ENCODE assay signal across 26 mouse cellular contexts in genomic region chr2:78416574-78417109, GRCm38 (mm10).
A peak's percentile ranks its signal among the peaks of the same experiment; 100 is the strongest.
DNase-seq lines count a peak whose midpoint lies in the region; ATAC-seq lines count a peak whose summit lies in the region.
"Had no signal": no experiment of that assay in that cellular context is flagged by ENCODE, and none has a peak within 500 bp of the region (broad histone marks: within the 10 kb centered on the region; RNA-seq: fewer than 3 reads in every experiment).

No protein-coding gene starts in this region.

- H3K9me3 ChIP-seq in lung, embryonic 16.5 days (ENCODE audit: control insufficient read depth, low read length), result no peaks in the 10 kb centered on the region
- no peaks in the 10 kb centered on the region for H3K9me3 ChIP-seq in heart, embryonic 11.5 days (replicated peaks; ENCODE audit: control insufficient read depth, low read length)
- H3K9me3 ChIP-seq: embryonic facial prominence, embryonic 10.5 days; embryonic facial prominence, embryonic 13.5 days; forebrain, embryonic 12.5 days; heart, embryonic 10.5 days; hindbrain, embryonic 12.5 days; hindbrain, embryonic 15.5 days had no signal

- no peak overlapping the region for H3K4me3 ChIP-seq in lung, embryonic 16.5 days (ENCODE audit: low read length)
- H3K4me3 ChIP-seq in heart, embryonic 11.5 days (ENCODE audit: low read depth, low read length), result no peak overlapping the region
- H3K4me3 ChIP-seq: embryonic facial prominence, embryonic 10.5 days; embryonic facial prominence, embryonic 13.5 days; erythroblast, embryonic 14.5 days; forebrain, embryonic 12.5 days; heart, adult 2 months; heart, embryonic 10.5 days; hindbrain, embryonic 12.5 days; hindbrain, embryonic 15.5 days had no signal

- H3K4me1 ChIP-seq in lung, embryonic 16.5 days (replicated peaks; ENCODE audit: control insufficient read depth, insufficient read depth, low read length), result no peaks in the 10 kb centered on the region
- H3K4me1 ChIP-seq in heart, embryonic 11.5 days (ENCODE audit: control insufficient read depth, insufficient read depth, low read length), result no peaks in the 10 kb centered on the region
- H3K4me1 ChIP-seq: embryonic facial prominence, embryonic 13.5 days; forebrain, embryonic 12.5 days; heart, embryonic 10.5 days; hindbrain, embryonic 12.5 days; hindbrain, embryonic 15.5 days had no signal

- peak overlapping the region; percentile 36; the same call in 1 of the 2 replicates for H3K27ac ChIP-seq in lung, embryonic 16.5 days (ENCODE audit: low read length)
- no peak overlapping the region for H3K27ac ChIP-seq in heart, embryonic 11.5 days (ENCODE audit: low read depth, low read length)
- H3K27ac ChIP-seq: embryonic facial prominence, embryonic 10.5 days; embryonic facial prominence, embryonic 13.5 days; forebrain, embryonic 12.5 days; heart, adult 2 months; heart, embryonic 10.5 days; hindbrain, embryonic 12.5 days; hindbrain, embryonic 15.5 days had no signal

- ATAC-seq in lung, embryonic 16.5 days (ENCODE audit: low read depth), result peak; percentile 92
- ATAC-seq in heart, embryonic 11.5 days (replicated peaks; ENCODE audit: insufficient number of reproducible peaks, low FRiP score, low TSS enrichment), result no peak
- ATAC-seq: activated CD4-positive, CD25-positive, alpha-beta regulatory T cell, adult 4 months; forebrain, embryonic 16.5 days had no signal

- peak; percentile 22 for DNase-seq in kidney, adult 9 months
- DNase-seq in kidney, adult 18-20 months, result no peak
- DNase-seq in lung, postnatal 14 days, result peak; percentile 34
- peak; percentile 32 to 68 for DNase-seq in lung, postnatal 4 days
- no peak for DNase-seq in spleen, adult 18-20 months
- DNase-seq in layer of hippocampus, adult 8-10 months (ENCODE audit: low spot score in 2 of 2), result no peak
- DNase-seq: adrenal gland, postnatal 14 days; cerebellum, adult 11 months; cerebellum, adult 2 months; cerebellum, adult 9-11 months; cerebellum, postnatal 25 days; embryo, embryonic 11 days; gastrocnemius, postnatal 10 days; gastrocnemius, postnatal 36 days; heart, adult 2 months had no signal

- H3K4me2 ChIP-seq in lung, embryonic 16.5 days (ENCODE audit: low read depth, low read length), result no peak overlapping the region
- H3K4me2 ChIP-seq in heart, embryonic 11.5 days, result no peak overlapping the region
- H3K4me2 ChIP-seq: embryonic facial prominence, embryonic 13.5 days; forebrain, embryonic 12.5 days; hindbrain, embryonic 12.5 days; hindbrain, embryonic 15.5 days had no signal

- no peaks in the 10 kb centered on the region for H3K27me3 ChIP-seq in lung, embryonic 16.5 days (ENCODE audit: control insufficient read depth, insufficient read depth, low read depth, low read length)
- no peaks in the 10 kb centered on the region for H3K27me3 ChIP-seq in heart, embryonic 11.5 days (ENCODE audit: control insufficient read depth, insufficient read depth, low read length)
- H3K27me3 ChIP-seq: embryonic facial prominence, embryonic 13.5 days; forebrain, embryonic 12.5 days; hindbrain, embryonic 12.5 days; hindbrain, embryonic 15.5 days had no signal

- WGBS in lung, embryonic 16.5 days, result 15% methylated on average over 2 of the region's 2 CpGs
- 46% methylated on average over 2 of the region's 2 CpGs for WGBS in heart, embryonic 11.5 days (ENCODE audit: insufficient replicate concordance)

- H3K36me3 ChIP-seq in lung, embryonic 16.5 days (ENCODE audit: control insufficient read depth, insufficient read depth, low read length), result no peaks in the 10 kb centered on the region
- no peaks in the 10 kb centered on the region for H3K36me3 ChIP-seq in heart, embryonic 11.5 days (ENCODE audit: control insufficient read depth, insufficient read depth, low read length)
- H3K36me3 ChIP-seq: embryonic facial prominence, embryonic 10.5 days; embryonic facial prominence, embryonic 13.5 days; forebrain, embryonic 12.5 days; heart, embryonic 10.5 days; hindbrain, embryonic 12.5 days; hindbrain, embryonic 15.5 days had no signal

- H3K9ac ChIP-seq in lung, embryonic 16.5 days (ENCODE audit: low read length), result no peak overlapping the region
- H3K9ac ChIP-seq in heart, embryonic 11.5 days (ENCODE audit: low read depth, low read length), result no peak overlapping the region
- H3K9ac ChIP-seq: embryonic facial prominence, embryonic 13.5 days; forebrain, embryonic 12.5 days; hindbrain, embryonic 12.5 days; hindbrain, embryonic 15.5 days had no signal

Comparison
In these comparisons a context has a peak if more than half of its experiments do, and no peak if none do; other contexts are left out.
1. DNase-seq: peak in kidney, adult 9 months (single experiment), lung, postnatal 14 days (single experiment) and lung, postnatal 4 days (2 of 2); none in kidney, adult 18-20 months (single experiment), spleen, adult 18-20 months (0 of 2) and layer of hippocampus, adult 8-10 months (0 of 2).